Mouse (Mus musculus) midbrain, embryonic 12.5 days (tissue): ENCODE measurements around the gene Ank3. TPM values are rescaled to one million over a fixed set of nuclear protein-coding genes. Genes with fewer than 3 reads are reported as not detected.
"Not testable (repeated sequence)": the region's sequence is repeated elsewhere in the genome, so short reads cannot be mapped to it uniquely, and the experiment has no call there.

Experiments
- ATAC-seq: fragments of 200-750 bp; cut with Nextera tagmentation; 2 replicates; pipeline ENCODE4 v1.8.0; 2017; ENCODE audit warnings: low read depth, moderate TSS enrichment, moderate library complexity; ENCODE audit not compliant: low FRiP score
- H3K27ac ChIP-seq: fragments of 300-500 bp; sonication (generic); replicated peaks from 2 replicates; pipeline ENCODE4 v1.5.1; 2016; ENCODE audit warnings: mild to moderate bottlenecking
- H3K27me3 ChIP-seq: fragments of 300-500 bp; sonication (generic); 2 replicates; pipeline ENCODE4 v1.6.1; 2016; ENCODE audit warnings: mild to moderate bottlenecking
- H3K36me3 ChIP-seq: fragments of 300-500 bp; sonication (generic); 2 replicates; pipeline ENCODE4 v1.6.1; 2016
- H3K4me1 ChIP-seq: fragments of 300-500 bp; sonication (generic); 2 replicates; pipeline ENCODE4 v1.6.1; 2016
- H3K4me2 ChIP-seq: fragments of 300-500 bp; sonication (generic); replicated peaks from 2 replicates; pipeline ENCODE4 v1.6.1; 2016; ENCODE audit warnings: mild to moderate bottlenecking, moderate library complexity
- H3K4me3 ChIP-seq: fragments of 300-500 bp; sonication (generic); 2 replicates; pipeline ENCODE4 v1.5.1; 2016; ENCODE audit warnings: mild to moderate bottlenecking
- H3K9ac ChIP-seq: fragments of 300-500 bp; sonication (generic); replicated peaks from 2 replicates; pipeline ENCODE4 v1.6.1; 2016; ENCODE audit warnings: mild to moderate bottlenecking, moderate library complexity
- H3K9me3 ChIP-seq: fragments of 300-500 bp; sonication (generic); 2 replicates; pipeline ENCODE4 v1.6.1; 2016; ENCODE audit warnings: mild to moderate bottlenecking
- WGBS: fragments of 180-500 bp; shearing (Covaris S2); methylation state at CpG from one replicate; pipeline ENCODE4 v1.1.7; 2016; 5-methylcytosine and 5-hydroxymethylcytosine counted together
- polyA plus RNA-seq: library from polyadenylated mRNA; unstranded; fragments of >200 nt; fragmentation: Nextera tagmentation; extraction: Ambion mirVana; gene quantifications from 2 replicates; pipeline ENCODE4 v1.2.1, GENCODE M21; 2016

Gene Ank3
- polyA plus RNA-seq, 1 experiment from 2014 or later = 86.9 TPM

DNA sequence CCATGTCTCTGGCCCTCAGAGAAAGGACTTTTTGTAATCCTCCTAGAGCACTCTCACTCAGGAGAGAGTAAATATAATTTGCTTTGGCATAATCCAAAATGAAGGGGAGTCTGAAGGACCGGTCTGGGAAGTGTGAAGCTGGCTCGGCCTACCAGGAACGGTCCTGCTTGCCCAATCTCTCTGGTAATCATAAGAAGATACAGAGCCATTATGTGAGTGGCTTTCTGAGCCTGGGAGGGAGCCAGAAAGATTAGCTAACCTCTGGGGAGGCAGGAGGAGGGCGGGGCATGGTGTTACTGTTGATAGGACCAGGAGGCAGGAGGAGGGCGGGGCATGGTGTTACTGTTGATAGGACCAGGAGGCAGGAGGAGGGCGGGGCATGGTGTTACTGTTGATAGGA is 511.7 kb downstream of the Ank3 start:
- not testable (repeated sequence) for H3K36me3 ChIP-seq, H3K4me3 ChIP-seq, H3K4me2 ChIP-seq, H3K27me3 ChIP-seq, H3K4me1 ChIP-seq, H3K9me3 ChIP-seq, H3K9ac ChIP-seq
- WGBS = 4% methylated on average over 5 of the region's 6 CpGs
- peak overlapping the region; percentile 39; the same call in 1 of the 2 replicates for H3K27ac ChIP-seq
- peak; percentile 49; the same call in 1 of the 2 replicates for ATAC-seq

DNA sequence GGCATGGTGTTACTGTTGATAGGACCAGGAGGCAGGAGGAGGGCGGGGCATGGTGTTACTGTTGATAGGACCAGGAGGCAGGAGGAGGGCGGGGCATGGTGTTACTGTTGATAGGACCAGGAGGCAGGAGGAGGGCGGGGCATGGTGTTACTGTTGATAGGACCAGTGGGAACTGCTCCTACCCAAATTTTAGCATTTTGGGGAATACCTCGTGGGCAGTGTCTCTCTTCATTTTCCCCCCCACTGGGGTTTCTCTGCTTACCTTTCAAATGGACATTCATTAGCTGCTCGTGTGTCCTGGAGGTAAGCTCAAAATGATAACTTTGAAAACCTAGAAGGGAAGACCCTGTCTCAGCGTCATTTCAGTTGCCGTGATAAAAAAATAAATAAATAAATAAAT is 512.2 kb downstream of the Ank3 start:
- not testable (repeated sequence) for H3K4me1 ChIP-seq, H3K27me3 ChIP-seq, H3K4me3 ChIP-seq, H3K36me3 ChIP-seq, H3K27ac ChIP-seq, H3K4me2 ChIP-seq, H3K9me3 ChIP-seq, H3K9ac ChIP-seq
- 0 out of 2 replicates have a peak, but pooled peaks have one; percentile 23 for ATAC-seq
- 37% methylated on average over 5 of the region's 7 CpGs for WGBS

DNA sequence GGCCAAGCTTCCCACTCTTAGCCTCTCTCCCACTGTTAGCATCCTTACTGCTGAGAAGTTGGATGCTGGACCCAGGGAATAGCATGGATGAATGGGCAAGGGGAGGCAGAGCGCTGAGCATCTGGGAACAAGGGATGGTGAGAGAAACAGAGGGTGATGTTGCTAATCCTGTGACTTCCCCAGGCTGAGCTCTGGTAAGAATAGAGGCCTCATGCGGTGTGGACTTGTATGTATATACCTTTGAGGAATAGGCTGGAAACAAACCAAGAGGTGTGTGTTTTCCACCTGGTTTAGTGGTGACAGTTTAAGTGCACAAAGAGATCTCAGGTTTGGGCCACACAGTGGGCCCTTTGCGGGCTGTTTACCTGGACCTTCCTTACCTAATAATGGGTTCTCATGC is 517.0 kb downstream of the Ank3 start:
- Histone ChIP-seq H3K27ac (no peak overlapping the region), H3K4me3 (no peak overlapping the region), H3K4me1 (no peaks in the 10 kb centered on the region), H3K27me3 (no peaks in the 10 kb centered on the region), H3K9ac (no peak overlapping the region), H3K36me3 (peaks cover 7% of the 10 kb centered on the region; the same call in 1 of the 2 replicates), H3K9me3 (no peaks in the 10 kb centered on the region), H3K4me2 (no peak overlapping the region)
- ATAC-seq = no peak
- 67% methylated on average over 3 of the region's 3 CpGs for WGBS

DNA sequence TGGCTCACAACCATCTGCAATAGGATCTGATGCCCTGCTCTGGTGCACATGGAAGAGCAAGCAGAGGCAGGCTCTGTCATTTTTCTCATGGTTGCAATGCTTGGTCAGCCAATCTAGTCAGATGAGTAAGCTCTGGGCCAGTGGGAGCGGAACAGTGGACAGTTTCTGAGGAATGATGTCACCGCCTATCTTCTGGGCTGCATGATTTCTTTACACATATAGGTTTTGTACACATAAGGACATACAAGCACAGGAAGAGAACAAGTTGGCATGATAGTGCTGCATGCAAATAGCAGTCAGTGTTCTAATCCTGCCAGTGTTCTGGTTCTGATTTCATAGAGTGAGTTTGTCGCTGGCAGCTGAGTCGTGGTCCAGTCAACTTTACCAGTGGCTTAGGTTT is 517.6 kb downstream of the Ank3 start:
- no peak overlapping the region for H3K4me2 ChIP-seq
- no peaks in the 10 kb centered on the region for H3K9me3 ChIP-seq
- no peak overlapping the region for H3K27ac ChIP-seq
- H3K4me3 ChIP-seq = no peak overlapping the region
- H3K4me1 ChIP-seq = no peaks in the 10 kb centered on the region
- H3K27me3 ChIP-seq = no peaks in the 10 kb centered on the region
- ATAC-seq = no peak
- H3K9ac ChIP-seq = no peak overlapping the region
- 95% methylated on average over 4 of the region's 4 CpGs for WGBS
- H3K36me3 ChIP-seq = peaks cover 8% of the 10 kb centered on the region; the same call in 1 of the 2 replicates

DNA sequence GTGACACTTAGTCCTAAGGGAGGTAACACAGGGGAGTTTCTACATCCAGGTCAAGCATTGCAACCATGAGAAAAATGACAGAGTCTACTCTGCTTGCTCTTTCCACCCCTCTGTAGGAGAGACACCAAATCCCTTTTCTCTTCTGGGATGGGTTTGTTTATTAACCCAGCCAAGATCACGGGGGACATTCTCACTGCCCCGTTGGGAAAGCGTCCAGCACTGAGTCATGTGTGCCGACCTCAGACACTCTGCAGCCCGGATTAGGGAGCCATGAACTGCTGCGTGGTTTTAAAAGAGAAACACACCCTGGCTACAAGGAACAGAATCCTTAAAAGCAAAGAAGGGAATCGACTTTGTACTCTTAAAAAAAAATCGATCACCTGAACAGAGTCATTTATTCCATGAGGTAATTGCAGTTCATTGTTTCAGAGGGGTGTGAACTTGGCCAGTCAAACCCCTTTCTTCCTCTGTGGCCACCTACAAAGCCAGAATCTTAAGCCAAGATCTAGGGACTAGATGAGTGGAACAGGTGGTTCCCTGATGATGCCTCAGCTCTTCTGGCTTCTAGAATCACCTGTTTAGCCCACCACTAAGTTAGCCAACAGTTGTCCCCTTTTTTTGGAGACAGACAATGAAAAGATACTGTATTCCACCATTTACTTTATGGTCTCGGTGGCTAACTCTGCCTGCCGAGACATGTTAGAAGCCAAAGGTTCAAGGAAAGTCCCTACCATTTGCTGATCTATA is 518.3 kb downstream of the Ank3 start:
- no peak overlapping the region for H3K4me2 ChIP-seq
- no peaks in the 10 kb centered on the region for H3K4me1 ChIP-seq
- no peak overlapping the region for H3K27ac ChIP-seq
- ATAC-seq = no peak
- WGBS = 82% methylated on average over 10 of the region's 10 CpGs
- H3K9me3 ChIP-seq = no peaks in the 10 kb centered on the region
- peaks cover under 1% of the 10 kb centered on the region; the same call in 1 of the 2 replicates for H3K27me3 ChIP-seq
- H3K4me3 ChIP-seq = no peak overlapping the region
- peaks cover 8% of the 10 kb centered on the region; the same call in 1 of the 2 replicates for H3K36me3 ChIP-seq
- no peak overlapping the region for H3K9ac ChIP-seq

DNA sequence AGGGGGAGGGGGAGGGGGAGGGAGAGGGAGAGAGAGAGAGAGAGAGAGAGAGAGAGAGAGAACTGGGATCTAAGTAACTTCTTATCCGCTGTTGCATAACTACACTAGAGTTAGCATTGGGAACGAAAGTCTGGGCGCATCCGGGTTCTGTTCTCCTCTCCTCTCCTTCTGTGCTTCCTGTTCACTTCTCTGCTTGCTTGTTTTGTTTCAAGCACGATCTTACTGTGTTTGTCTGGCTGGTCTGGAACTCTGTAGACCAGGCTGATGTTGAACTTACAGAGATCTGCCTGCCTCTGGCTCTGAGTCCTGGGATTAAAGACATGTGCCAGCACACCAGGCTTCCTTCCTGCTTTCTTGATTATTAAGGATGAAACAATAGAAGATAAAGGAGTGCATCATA is 519.1 kb downstream of the Ank3 start:
- 90% methylated on average over 5 of the region's 5 CpGs for WGBS
- Histone ChIP-seq H3K9ac (no peak overlapping the region), H3K27ac (no peak overlapping the region), H3K4me3 (no peak overlapping the region), H3K27me3 (peaks cover 5% of the 10 kb centered on the region; the same call in 1 of the 2 replicates), H3K4me1 (no peaks in the 10 kb centered on the region), H3K9me3 (no peaks in the 10 kb centered on the region), H3K4me2 (no peak overlapping the region), H3K36me3 (peaks cover 8% of the 10 kb centered on the region; the same call in 1 of the 2 replicates)
- no peak for ATAC-seq

DNA sequence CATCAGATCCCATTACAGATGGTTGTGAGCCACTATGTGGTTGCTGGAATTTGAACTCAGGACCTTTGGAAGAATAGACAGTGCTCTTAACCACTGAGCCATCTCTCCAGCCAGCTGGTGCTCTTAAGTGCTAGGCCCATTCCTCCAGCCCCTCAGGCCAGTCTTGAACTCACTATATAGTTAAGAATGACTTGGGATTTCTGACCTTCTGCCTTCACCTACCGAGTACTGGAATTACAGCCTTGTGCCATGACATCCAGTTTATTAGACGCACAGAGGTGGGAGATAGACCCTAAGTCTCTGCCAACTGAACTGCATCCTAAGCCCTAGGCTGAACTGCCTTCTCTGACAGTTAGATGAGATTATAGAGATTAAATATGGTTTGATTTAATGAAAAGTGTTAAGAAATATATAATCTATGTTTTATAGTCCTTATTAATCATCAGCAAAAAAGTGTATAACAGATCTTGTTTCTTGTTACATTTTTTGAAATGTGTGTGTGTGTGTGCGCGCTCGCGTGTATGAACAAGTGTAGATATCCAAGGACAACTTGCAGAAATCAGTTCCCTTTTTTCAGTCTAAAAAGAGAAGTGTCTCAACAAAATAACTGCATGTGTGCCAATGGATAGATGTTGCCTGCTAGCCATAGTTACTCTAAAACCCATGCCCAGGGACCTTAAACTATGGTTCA is 520.0 kb downstream of the Ank3 start:
- H3K4me3 ChIP-seq = no peak overlapping the region
- H3K4me2 ChIP-seq = no peak overlapping the region
- peaks cover 6% of the 10 kb centered on the region; the same call in 1 of the 2 replicates for H3K36me3 ChIP-seq
- H3K27me3 ChIP-seq = peaks cover 9% of the 10 kb centered on the region; the same call in 1 of the 2 replicates
- no peak overlapping the region for H3K9ac ChIP-seq
- no peak for ATAC-seq
- no peaks in the 10 kb centered on the region for H3K9me3 ChIP-seq
- no peaks in the 10 kb centered on the region for H3K4me1 ChIP-seq
- 95% methylated on average over 6 of the region's 6 CpGs for WGBS
- H3K27ac ChIP-seq = no peak overlapping the region

DNA sequence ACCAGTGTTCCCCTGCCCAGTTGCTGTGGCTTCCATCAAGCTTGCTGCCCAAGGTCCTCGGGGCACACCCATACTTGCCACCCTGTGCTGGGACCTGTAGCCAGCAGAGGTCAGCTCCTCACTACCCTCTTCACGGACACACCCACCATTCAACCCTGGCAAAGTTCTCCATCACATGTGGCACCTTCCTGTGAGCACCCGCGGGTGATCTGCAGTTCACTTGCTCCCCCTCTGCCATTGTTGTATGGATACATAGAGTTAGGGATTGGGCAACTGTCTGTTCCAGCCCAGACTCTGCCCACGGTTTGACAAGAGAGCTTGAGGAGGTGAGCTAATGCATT is 520.5 kb downstream of the Ank3 start:
- no peak overlapping the region for H3K9ac ChIP-seq
- no peaks in the 10 kb centered on the region for H3K9me3 ChIP-seq
- H3K4me3 ChIP-seq = no peak overlapping the region
- H3K27me3 ChIP-seq = peaks cover 12% of the 10 kb centered on the region; the same call in 1 of the 2 replicates
- 0 out of 2 replicates have a peak, but pooled peaks cover 5% of the 10 kb centered on the region for H3K4me1 ChIP-seq
- no peak overlapping the region for H3K27ac ChIP-seq
- no peak for ATAC-seq
- 90% methylated on average over 5 of the region's 5 CpGs for WGBS
- no peak overlapping the region for H3K4me2 ChIP-seq
- 0 out of 2 replicates have a peak, but pooled peaks cover 4% of the 10 kb centered on the region for H3K36me3 ChIP-seq

DNA sequence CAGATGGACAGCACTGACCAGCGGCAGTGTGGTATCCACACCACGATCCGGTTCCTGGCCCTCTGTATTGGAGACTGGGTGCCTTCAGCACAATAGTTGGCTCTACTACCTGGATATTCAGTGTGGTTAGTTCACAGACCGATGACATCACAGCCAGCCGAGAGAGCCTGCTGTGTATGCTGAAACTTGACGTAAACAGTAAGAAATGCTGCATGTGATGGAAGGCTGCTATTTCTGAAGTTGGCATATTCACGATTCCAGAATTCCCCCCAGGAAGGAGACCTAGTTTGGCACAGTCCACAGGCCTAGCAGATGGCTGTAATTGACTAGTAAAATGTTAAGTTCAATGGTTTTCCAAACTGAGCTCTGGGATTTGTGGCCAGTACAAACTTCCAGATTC is 521.2 kb downstream of the Ank3 start:
- Histone ChIP-seq H3K4me3 (no peak overlapping the region), H3K4me1 (peaks cover 10% of the 10 kb centered on the region), H3K36me3 (0 out of 2 replicates have a peak, but pooled peaks cover 4% of the 10 kb centered on the region), H3K9ac (no peak overlapping the region), H3K4me2 (no peak overlapping the region), H3K9me3 (no peaks in the 10 kb centered on the region), H3K27ac (no peak overlapping the region), H3K27me3 (peaks cover 12% of the 10 kb centered on the region; the same call in 1 of the 2 replicates)
- ATAC-seq = no peak
- WGBS = 93% methylated on average over 7 of the region's 7 CpGs

DNA sequence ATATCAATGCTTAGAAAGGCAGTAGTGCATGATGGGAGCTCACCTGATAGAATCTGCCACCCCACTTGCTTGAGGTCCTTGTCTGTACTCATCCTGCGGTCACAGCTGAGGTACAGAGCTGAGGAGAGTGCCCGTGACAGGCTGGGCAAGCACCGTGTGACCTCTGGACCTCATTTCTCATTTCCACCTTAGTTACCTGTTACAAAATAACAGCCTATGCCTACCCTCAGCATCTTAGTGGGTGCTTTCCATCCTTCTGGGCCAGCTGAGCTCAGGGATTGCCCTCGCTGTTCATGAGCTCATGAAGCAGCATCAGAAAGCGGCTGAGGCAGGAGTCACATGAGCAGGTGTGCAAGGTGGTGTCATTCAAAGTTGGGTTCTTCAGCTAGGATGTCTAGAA is 523.5 kb downstream of the Ank3 start:
- 90% methylated on average over 5 of the region's 5 CpGs for WGBS
- H3K4me1 ChIP-seq = peaks cover 32% of the 10 kb centered on the region
- H3K4me2 ChIP-seq = no peak overlapping the region
- no peak overlapping the region for H3K9ac ChIP-seq
- 0 out of 2 replicates have a peak, but pooled peaks cover 4% of the 10 kb centered on the region for H3K36me3 ChIP-seq
- H3K4me3 ChIP-seq = no peak overlapping the region
- no peak overlapping the region for H3K27ac ChIP-seq
- ATAC-seq = no peak
- no peaks in the 10 kb centered on the region for H3K9me3 ChIP-seq
- peaks cover 12% of the 10 kb centered on the region; the same call in 1 of the 2 replicates for H3K27me3 ChIP-seq

DNA sequence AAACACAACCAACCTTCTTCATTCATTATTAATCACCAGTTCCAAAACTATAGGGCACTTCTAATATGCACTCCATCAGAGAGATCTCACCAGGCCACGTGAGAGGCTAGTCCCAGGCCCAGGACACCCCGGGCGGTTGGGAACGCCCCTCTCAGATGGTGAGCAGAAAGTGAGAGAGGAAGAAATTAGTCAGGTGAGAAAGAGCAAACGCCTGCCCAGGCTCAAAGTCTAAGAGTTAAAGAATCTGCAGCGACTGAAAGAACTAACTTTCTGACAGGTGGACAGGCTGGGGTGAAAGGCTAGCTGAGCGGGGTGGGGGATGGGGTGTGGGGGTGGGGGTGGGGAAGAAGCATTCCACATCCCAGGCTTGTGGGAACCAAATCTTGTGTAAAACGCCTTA is 525.2 kb downstream of the Ank3 start:
- no peak for ATAC-seq
- H3K4me3 ChIP-seq = no peak overlapping the region
- H3K27me3 ChIP-seq = peaks cover 12% of the 10 kb centered on the region; the same call in 1 of the 2 replicates
- 0 out of 2 replicates have a peak, but pooled peaks cover 4% of the 10 kb centered on the region for H3K36me3 ChIP-seq
- no peak overlapping the region for H3K9ac ChIP-seq
- WGBS = 7% methylated on average over 8 of the region's 8 CpGs
- H3K4me2 ChIP-seq = no peak overlapping the region
- H3K9me3 ChIP-seq = no peaks in the 10 kb centered on the region
- no peak overlapping the region for H3K27ac ChIP-seq
- H3K4me1 ChIP-seq = peaks cover 38% of the 10 kb centered on the region

DNA sequence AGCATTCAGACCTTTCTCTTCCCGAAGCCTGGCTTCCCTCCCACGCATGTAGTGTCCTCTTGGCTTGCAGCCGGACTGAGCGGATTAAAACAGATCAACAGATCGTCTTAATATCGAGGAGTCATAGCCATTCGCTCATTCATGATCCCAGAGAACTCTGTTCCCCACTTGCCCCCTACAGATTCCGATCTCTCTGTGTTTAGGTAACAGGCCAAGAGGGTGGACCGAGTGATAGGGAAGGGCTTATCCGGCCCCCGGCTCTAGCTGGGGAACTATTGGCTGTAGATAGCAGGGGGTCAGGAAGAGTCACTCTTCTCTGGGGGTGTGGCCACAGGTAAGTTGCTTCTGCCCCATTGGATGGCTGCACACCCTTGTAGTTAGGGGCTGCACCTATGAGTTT is 525.7 kb downstream of the Ank3 start:
- Histone ChIP-seq H3K9ac (no peak overlapping the region), H3K4me1 (peaks cover 38% of the 10 kb centered on the region), H3K4me3 (no peak overlapping the region), H3K27ac (no peak overlapping the region), H3K4me2 (peak overlapping the region; percentile 51), H3K9me3 (no peaks in the 10 kb centered on the region), H3K27me3 (peaks cover 12% of the 10 kb centered on the region; the same call in 1 of the 2 replicates), H3K36me3 (0 out of 2 replicates have a peak, but pooled peaks cover 4% of the 10 kb centered on the region)
- 3% methylated on average over 11 of the region's 11 CpGs for WGBS
- ATAC-seq = no peak; the same call in 1 of the 2 replicates
